Mouse (Mus musculus): ENCODE results near the gene Mapt.

- TF ChIP-seq POLR2A (IDR thresholded peaks at IDR 0.05; ENCODE audit: insufficient read length, low read depth): no peak
- no peak for TF ChIP-seq MYOD1 (IDR thresholded peaks at IDR 0.05; ENCODE audit: control insufficient read depth in 1 of 3, insufficient read length in 2 of 3, low read depth in 2 of 3)
- no peak for TF ChIP-seq USF1 (IDR thresholded peaks at IDR 0.05; ENCODE audit: low read depth)
- TF ChIP-seq E2F4 (IDR thresholded peaks at IDR 0.05; ENCODE audit: insufficient read depth): no peak
- TF ChIP-seq TCF12 (IDR thresholded peaks at IDR 0.05; ENCODE audit: insufficient read depth, poor library complexity, severe bottlenecking): no peak
- no peak for TF ChIP-seq MAX (IDR thresholded peaks at IDR 0.05; ENCODE audit: low read depth)
- no peak for TF ChIP-seq CEBPB (IDR thresholded peaks at IDR 0.05; ENCODE audit: insufficient read depth, poor library complexity, severe bottlenecking)
- TF ChIP-seq REST (IDR thresholded peaks at IDR 0.05; ENCODE audit: insufficient read depth, insufficient read length): no peak
- no peak for TF ChIP-seq POLR2AphosphoS2 (IDR thresholded peaks at IDR 0.05; ENCODE audit: insufficient read length, low read depth)
- TF ChIP-seq MYOG (IDR thresholded peaks at IDR 0.05; ENCODE audit: control insufficient read depth in 1 of 3, insufficient read depth in 1 of 3, insufficient read length in 2 of 3, low read depth in 2 of 3): no peak
- TF ChIP-seq TCF3 (IDR thresholded peaks at IDR 0.05; ENCODE audit: insufficient read length, low read depth): no peak
- no peak for TF ChIP-seq SRF (IDR thresholded peaks at IDR 0.05; ENCODE audit: control insufficient read depth, insufficient read length, low read depth)
Observed at GRCm38 (mm10) chr11:104249420-104249819, 18.2 kb downstream of the Mapt start.
